Mouse (Mus musculus): Measurements from ENCODE around the gene Gm12216.

DNA sequence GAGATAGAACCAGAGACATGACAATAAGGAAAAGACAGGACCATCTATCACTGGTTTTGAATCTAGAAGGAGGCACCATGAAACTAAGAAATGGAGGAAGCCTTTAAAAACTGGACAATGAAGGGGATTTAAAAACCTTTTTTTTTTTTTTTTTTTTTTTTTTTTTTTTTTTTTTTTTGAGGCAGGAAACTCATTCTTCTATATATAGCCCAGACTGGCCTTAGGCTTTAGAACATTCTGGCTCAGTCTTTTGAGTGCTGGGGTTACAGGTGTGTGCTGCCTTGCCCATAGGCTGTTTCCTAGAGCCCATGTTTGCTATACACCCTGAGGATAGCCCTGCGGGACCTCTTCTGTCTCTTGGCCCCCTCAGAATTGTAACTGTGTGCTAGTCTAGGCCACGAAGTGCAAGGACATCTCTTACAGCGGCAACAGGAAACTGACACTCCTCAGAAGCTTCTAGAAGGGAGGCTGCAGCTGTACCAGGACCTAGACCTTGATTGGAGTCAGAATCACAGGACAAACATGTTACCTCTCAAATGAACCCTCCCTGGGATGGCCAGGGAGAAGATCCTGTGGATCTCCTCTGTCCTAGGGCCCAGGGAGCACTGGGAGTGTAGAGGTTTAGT, 73.6 kb downstream of the Gm12216 start:
- TF ChIP-seq CTCF (IDR thresholded peaks at IDR 0.05; ENCODE audit: low read depth, low read length) (no peak), POLR2A (IDR thresholded peaks at IDR 0.05; ENCODE audit: extremely low read depth, insufficient read depth, low read length) (no peak)

All from liver, adult 2 months (tissue).